Mouse (Mus musculus) naive thymus-derived CD4-positive, alpha-beta T cell, adult 2 months (primary cell): Measurements from ENCODE around the gene Pnpla2.
A peak's percentile ranks its signal among the peaks of the same experiment; 100 is the strongest.
"Not testable (repeated sequence)": the region's sequence is repeated elsewhere in the genome, so short reads cannot be mapped to it uniquely, and the experiment has no call there.

Experiments
- DNase-seq: peaks from one replicate; pipeline ENCODE4 v3.0.0-alpha.2; 2011; ENCODE audit warnings: low read depth

Pnpla2 gene

GRCm38 (mm10) chr7:141431434-141432185 lies 23.4 kb upstream of the Pnpla2 start:
- no peak for DNase-seq

- DNase-seq = no peak
Measured at GRCm38 (mm10) chr7:141432186-141432611, 22.8 kb upstream of the Pnpla2 start.

- DNase-seq = no peak
Measured at GRCm38 (mm10) chr7:141432741-141433516, 22.1 kb upstream of the Pnpla2 start.

- no peak for DNase-seq
Measured at GRCm38 (mm10) chr7:141433517-141434400, 21.2 kb upstream of the Pnpla2 start.

GRCm38 (mm10) chr7:141434464-141434863 lies 20.5 kb upstream of the Pnpla2 start:
- peak; percentile 53 for DNase-seq

GRCm38 (mm10) chr7:141435129-141435855 lies 19.7 kb upstream of the Pnpla2 start:
- DNase-seq = peak; percentile 80

GRCm38 (mm10) chr7:141435856-141436522 lies 19.0 kb upstream of the Pnpla2 start:
- no peak for DNase-seq

GRCm38 (mm10) chr7:141436523-141436892 lies 18.5 kb upstream of the Pnpla2 start:
- no peak for DNase-seq

- DNase-seq = peak; percentile 87
Measured at GRCm38 (mm10) chr7:141437178-141438120, 17.5 kb upstream of the Pnpla2 start, which contains the start of gene Slc25a22. Gene Slc25a22 (minus strand): TSS chr7:141437892.

GRCm38 (mm10) chr7:141438201-141438968 lies 16.6 kb upstream of the Pnpla2 start:
- DNase-seq = no peak

- no peak for DNase-seq
Measured at GRCm38 (mm10) chr7:141439140-141439679, 15.8 kb upstream of the Pnpla2 start.

GRCm38 (mm10) chr7:141439811-141440210 lies 15.2 kb upstream of the Pnpla2 start:
- DNase-seq = no peak

- peak; percentile 74 for DNase-seq
Measured at GRCm38 (mm10) chr7:141440613-141441012, 14.4 kb upstream of the Pnpla2 start.

GRCm38 (mm10) chr7:141441460-141441859 lies 13.5 kb upstream of the Pnpla2 start:
- DNase-seq = no peak

- DNase-seq = no peak
Measured at GRCm38 (mm10) chr7:141442199-141442598, 12.8 kb upstream of the Pnpla2 start.

GRCm38 (mm10) chr7:141443081-141443821 lies 11.7 kb upstream of the Pnpla2 start:
- no peak for DNase-seq

- peak; percentile 66 for DNase-seq
Measured at GRCm38 (mm10) chr7:141443828-141444237, 11.2 kb upstream of the Pnpla2 start, which contains the start of gene Pidd1. Gene Pidd1 (minus strand): TSS chr7:141444025.

- DNase-seq = not testable (repeated sequence)
Measured at GRCm38 (mm10) chr7:141446374-141446773, 8.6 kb upstream of the Pnpla2 start.
